Mouse (Mus musculus) neural tube, embryonic 11.5 days (tissue): ENCODE results near the gene Syne1. TPM values are rescaled to one million over a fixed set of nuclear protein-coding genes. Genes with fewer than 3 reads are reported as not detected.

Experiments
- ATAC-seq: fragments of 200-750 bp; cut with Nextera tagmentation; 2 replicates; pipeline ENCODE4 v1.8.0; 2017; ENCODE audit warnings: moderate number of reproducible peaks, mild to moderate bottlenecking, moderate TSS enrichment, moderate library complexity; ENCODE audit not compliant: insufficient read depth, low FRiP score, low TSS enrichment
- DNase-seq: peaks from one replicate; pipeline ENCODE4 v3.0.0-alpha.2; 2015; ENCODE audit warnings: low spot score
- H3K27ac ChIP-seq: fragments of 300-500 bp; sonication (generic); 2 replicates; pipeline ENCODE4 v1.5.1; 2014; ENCODE audit warnings: low read depth, mild to moderate bottlenecking, low read length
- H3K27me3 ChIP-seq: fragments of 300-500 bp; sonication (generic); 2 replicates; pipeline ENCODE4 v1.6.1; 2014; ENCODE audit warnings: mild to moderate bottlenecking, low read length, mixed read lengths; ENCODE audit not compliant: control insufficient read depth, insufficient read depth
- H3K36me3 ChIP-seq: fragments of 300-500 bp; sonication (generic); 2 replicates; pipeline ENCODE4 v1.6.1; 2014; ENCODE audit warnings: mild to moderate bottlenecking, low read length, moderate library complexity, mixed read lengths; ENCODE audit not compliant: control insufficient read depth, insufficient read depth
- H3K4me1 ChIP-seq: fragments of 300-500 bp; sonication (generic); 2 replicates; pipeline ENCODE4 v1.6.1; 2014; ENCODE audit warnings: low read length, mixed read lengths; ENCODE audit not compliant: control insufficient read depth, insufficient read depth
- H3K4me2 ChIP-seq: fragments of 300-500 bp; sonication (generic); 2 replicates; pipeline ENCODE4 v1.6.1; 2014; ENCODE audit warnings: low read depth, mild to moderate bottlenecking, moderate library complexity
- H3K4me3 ChIP-seq: fragments of 300-500 bp; sonication (generic); 2 replicates; pipeline ENCODE4 v1.5.1; 2014; ENCODE audit warnings: low read depth, low read length
- H3K9ac ChIP-seq: fragments of 300-500 bp; sonication (generic); 2 replicates; pipeline ENCODE4 v1.6.1; 2014; ENCODE audit warnings: mild to moderate bottlenecking, low read length
- H3K9me3 ChIP-seq: fragments of 300-500 bp; sonication (generic); 2 replicates; pipeline ENCODE4 v1.6.1; 2016; ENCODE audit warnings: low read length; ENCODE audit not compliant: control insufficient read depth
- WGBS: fragments of 180-500 bp; shearing (Covaris S2); extraction: QIAGEN DNeasy Blood & Tissue Kit; methylation state at CpG from one replicate; pipeline ENCODE4 v1.1.7; 2014; 5-methylcytosine and 5-hydroxymethylcytosine counted together
- polyA plus RNA-seq: library from polyadenylated mRNA; unstranded; fragments of >200 nt; fragmentation: Nextera tagmentation; extraction: Ambion mirVana; gene quantifications from 2 replicates; pipeline ENCODE4 v1.2.1, GENCODE M21; 2014

Syne1 gene
- polyA plus RNA-seq, 1 experiment from 2014 or later, result 3.2 TPM

DNA sequence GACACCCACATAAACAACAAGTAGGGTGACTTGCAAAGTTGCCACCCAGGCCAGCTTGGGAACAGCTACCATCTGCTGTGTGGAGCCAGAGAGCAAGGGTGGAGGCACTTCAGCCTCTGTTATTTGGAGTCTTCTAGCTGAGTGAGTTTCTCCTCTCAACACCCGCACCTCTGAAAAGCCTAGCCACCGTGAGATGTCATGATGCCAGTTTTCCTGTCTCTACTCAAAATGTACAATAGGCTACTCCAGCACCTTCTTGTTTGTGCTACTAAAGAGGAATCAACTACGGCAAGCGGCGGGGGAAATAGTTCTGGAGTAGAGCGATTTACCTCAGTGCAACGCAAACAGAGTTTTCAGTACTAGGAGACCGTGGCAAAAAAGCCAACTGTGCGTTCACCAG lies 3.5 kb downstream of the Syne1 start:
- Histone ChIP-seq H3K36me3 (no peaks in the 10 kb centered on the region), H3K4me3 (no peak overlapping the region), H3K27ac (no peak overlapping the region), H3K4me2 (no peak overlapping the region), H3K9ac (no peak overlapping the region), H3K9me3 (no peaks in the 10 kb centered on the region), H3K4me1 (no peaks in the 10 kb centered on the region), H3K27me3 (0 out of 2 replicates have a peak, but pooled peaks cover 3% of the 10 kb centered on the region)
- DNase-seq, result no peak
- 93% methylated on average over 9 of the region's 9 CpGs for WGBS
- no peak for ATAC-seq

- Histone ChIP-seq H3K27me3 (0 out of 2 replicates have a peak, but pooled peaks cover 3% of the 10 kb centered on the region), H3K36me3 (no peaks in the 10 kb centered on the region), H3K9me3 (no peaks in the 10 kb centered on the region), H3K4me3 (no peak overlapping the region), H3K4me1 (no peaks in the 10 kb centered on the region), H3K9ac (no peak overlapping the region), H3K4me2 (no peak overlapping the region), H3K27ac (no peak overlapping the region)
- ATAC-seq (no peak), DNase-seq (no peak)
- WGBS, result 94% methylated on average over 5 of the region's 5 CpGs
Measured at GRCm38 (mm10) chr10:5546428-5546827, 4.9 kb downstream of the Syne1 start.

GRCm38 (mm10) chr10:5528284-5528683 lies 23.0 kb downstream of the Syne1 start:
- H3K9me3 ChIP-seq, result no peaks in the 10 kb centered on the region
- ATAC-seq, result no peak
- no peak overlapping the region for H3K4me3 ChIP-seq
- no peaks in the 10 kb centered on the region for H3K27me3 ChIP-seq
- no peak for DNase-seq
- H3K4me1 ChIP-seq, result no peaks in the 10 kb centered on the region
- H3K36me3 ChIP-seq, result no peaks in the 10 kb centered on the region
- no peak overlapping the region for H3K9ac ChIP-seq
- H3K4me2 ChIP-seq, result no peak overlapping the region
- H3K27ac ChIP-seq, result no peak overlapping the region
- 90% methylated on average over 1 of the region's 1 CpGs for WGBS

DNA sequence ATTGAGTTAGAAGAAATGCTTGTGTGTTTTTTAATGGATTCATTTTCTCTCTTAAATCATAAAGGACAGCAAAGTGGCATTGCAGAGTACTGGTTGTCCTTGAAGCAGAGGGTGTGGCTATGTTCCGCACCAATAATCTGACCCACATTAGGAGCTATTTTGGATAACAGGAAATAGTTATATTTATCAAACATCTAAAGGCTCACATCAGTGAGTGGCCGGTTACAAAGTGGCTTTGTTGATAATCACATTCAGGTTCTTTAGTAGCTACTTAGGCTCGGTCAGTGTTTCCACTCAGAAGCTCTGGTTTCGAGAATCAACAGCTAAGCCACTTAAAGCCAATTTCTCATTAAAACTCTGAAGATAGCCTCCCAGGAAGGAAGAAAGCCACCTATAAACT lies 23.6 kb downstream of the Syne1 start:
- Histone ChIP-seq H3K27ac (no peak overlapping the region), H3K4me2 (no peak overlapping the region), H3K4me3 (no peak overlapping the region), H3K36me3 (no peaks in the 10 kb centered on the region), H3K9me3 (no peaks in the 10 kb centered on the region), H3K27me3 (no peaks in the 10 kb centered on the region), H3K9ac (no peak overlapping the region), H3K4me1 (no peaks in the 10 kb centered on the region)
- ATAC-seq, result no peak
- WGBS, result 88% methylated on average over 4 of the region's 4 CpGs
- DNase-seq, result no peak

DNA sequence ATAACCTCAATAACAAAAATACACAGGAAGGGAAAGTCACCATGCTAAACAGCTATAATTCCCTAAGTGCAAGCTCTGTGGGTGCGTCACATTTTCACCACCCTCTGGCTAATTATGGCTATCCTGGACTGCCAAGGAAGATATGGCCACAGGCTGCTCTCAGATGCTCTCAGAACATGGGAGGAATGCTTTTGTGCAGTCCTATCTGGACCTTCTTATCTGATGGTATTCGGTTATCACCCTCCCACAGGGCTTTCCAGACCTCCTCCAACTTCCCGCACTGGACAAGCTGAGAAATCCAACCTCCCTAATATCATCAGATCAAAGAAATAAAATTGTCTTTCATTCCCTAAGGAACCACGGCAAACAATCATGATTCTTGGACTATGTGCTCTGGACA lies 28.4 kb downstream of the Syne1 start:
- no peaks in the 10 kb centered on the region for H3K9me3 ChIP-seq
- no peak overlapping the region for H3K4me3 ChIP-seq
- DNase-seq, result no peak
- ATAC-seq, result no peak
- H3K36me3 ChIP-seq, result no peaks in the 10 kb centered on the region
- H3K4me2 ChIP-seq, result no peak overlapping the region
- no peaks in the 10 kb centered on the region for H3K4me1 ChIP-seq
- WGBS, result 87% methylated on average over 4 of the region's 4 CpGs
- no peak overlapping the region for H3K9ac ChIP-seq
- no peaks in the 10 kb centered on the region for H3K27me3 ChIP-seq
- no peak overlapping the region for H3K27ac ChIP-seq

GRCm38 (mm10) chr10:5522276-5522675 lies 29.0 kb downstream of the Syne1 start:
- Histone ChIP-seq H3K9me3 (no peaks in the 10 kb centered on the region), H3K27me3 (no peaks in the 10 kb centered on the region), H3K27ac (no peak overlapping the region), H3K9ac (no peak overlapping the region), H3K36me3 (no peaks in the 10 kb centered on the region), H3K4me2 (no peak overlapping the region), H3K4me3 (no peak overlapping the region), H3K4me1 (no peaks in the 10 kb centered on the region)
- ATAC-seq (no peak), DNase-seq (no peak)
- WGBS, result 95% methylated on average over 3 of the region's 3 CpGs

- Histone ChIP-seq H3K36me3 (no peaks in the 10 kb centered on the region), H3K27me3 (no peaks in the 10 kb centered on the region), H3K4me3 (no peak overlapping the region), H3K27ac (no peak overlapping the region), H3K9me3 (no peaks in the 10 kb centered on the region), H3K9ac (no peak overlapping the region), H3K4me1 (no peaks in the 10 kb centered on the region), H3K4me2 (no peak overlapping the region)
- WGBS, result 88% methylated on average over 1 of the region's 1 CpGs
- no peak for ATAC-seq
- no peak for DNase-seq
Measured at GRCm38 (mm10) chr10:5520695-5521094, 30.6 kb downstream of the Syne1 start.

DNA sequence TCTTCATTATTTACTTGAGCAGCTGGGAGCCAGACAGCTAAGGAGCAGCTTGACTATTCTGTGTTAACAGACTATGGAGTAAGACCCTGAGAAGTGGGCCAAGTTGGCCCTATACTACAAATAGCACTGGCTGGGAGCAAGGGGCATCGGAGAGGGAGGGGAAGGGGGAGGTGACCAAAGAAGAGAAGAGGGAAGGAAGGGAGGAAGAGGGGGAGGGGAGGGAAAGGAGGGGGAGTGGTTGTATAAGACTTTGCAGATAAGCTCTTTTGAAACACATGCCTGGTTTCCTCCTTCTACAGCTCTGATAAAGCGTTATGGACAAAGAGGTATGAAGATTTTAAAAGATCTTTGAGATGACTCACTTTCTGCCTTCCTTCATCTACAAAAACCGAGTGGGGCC lies 36.0 kb downstream of the Syne1 start:
- ATAC-seq, result no peak
- H3K36me3 ChIP-seq, result no peaks in the 10 kb centered on the region
- H3K9ac ChIP-seq, result no peak overlapping the region
- no peak overlapping the region for H3K4me2 ChIP-seq
- H3K27ac ChIP-seq, result no peak overlapping the region
- no peaks in the 10 kb centered on the region for H3K4me1 ChIP-seq
- H3K9me3 ChIP-seq, result no peaks in the 10 kb centered on the region
- 7% methylated on average over 3 of the region's 3 CpGs for WGBS
- H3K27me3 ChIP-seq, result no peaks in the 10 kb centered on the region
- DNase-seq, result no peak
- H3K4me3 ChIP-seq, result no peak overlapping the region

DNA sequence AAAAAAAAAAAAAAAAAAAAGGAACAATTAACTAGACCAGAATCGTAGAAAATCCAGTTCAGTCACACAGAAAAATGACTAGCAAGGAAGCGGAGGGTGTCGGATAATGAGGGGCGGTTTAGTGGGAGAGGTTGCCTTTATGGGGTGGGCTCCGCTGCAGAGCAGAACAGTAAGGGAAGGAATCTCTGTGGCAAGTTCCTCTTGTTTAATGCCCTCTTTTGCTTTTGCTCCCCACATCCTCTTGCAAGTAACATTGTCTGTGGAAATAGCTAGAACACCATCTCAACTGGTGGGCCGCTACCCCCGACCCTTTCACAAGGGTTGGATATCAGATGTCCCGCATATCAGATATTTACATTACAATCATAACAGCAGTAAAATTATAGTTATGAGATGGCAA lies 37.1 kb downstream of the Syne1 start:
- Histone ChIP-seq H3K27ac (no peak overlapping the region), H3K9me3 (no peaks in the 10 kb centered on the region), H3K9ac (no peak overlapping the region), H3K36me3 (no peaks in the 10 kb centered on the region), H3K4me1 (no peaks in the 10 kb centered on the region), H3K4me2 (no peak overlapping the region), H3K4me3 (no peak overlapping the region), H3K27me3 (no peaks in the 10 kb centered on the region)
- ATAC-seq (no peak), DNase-seq (no peak)
- WGBS, result 89% methylated on average over 8 of the region's 8 CpGs
